Mouse (Mus musculus) MEL (cell line): ENCODE measurements at regions not wholly inside any gene's neighbourhood (a gene's known extent, or its start where the extent isn't known, plus 50 kb on each side); places are given as distances from the start of the nearest gene placed in this dataset.

Experiments
- DNase-seq: peaks from one replicate; pipeline ENCODE4 v3.0.0; 2011; ENCODE audit warnings: low read depth, low spot score
- H3K27ac ChIP-seq: 2 replicates; pipeline ENCODE4 v1.5.1; 2012; ENCODE audit warnings: low read depth, mild to moderate bottlenecking, control low read depth, low read length, moderate library complexity; ENCODE audit not compliant: control insufficient read depth
- H3K27me3 ChIP-seq, 2 experiments: fragments of 150-350 bp in 1 of 2; sonication (generic) in 1 of 2; 2 replicates each; pipeline ENCODE4 v1.6.1; 2012; ENCODE audit warnings: low read length in 2 of 2, mild to moderate bottlenecking in 2 of 2, improper control_type of control experiment in 1 of 2, moderate library complexity in 1 of 2; ENCODE audit not compliant: insufficient read depth in 2 of 2, control insufficient read depth in 1 of 2
- H3K36me3 ChIP-seq, 2 experiments: 2 replicates each; pipeline ENCODE4 v1.6.1; 2012 to 2014; ENCODE audit warnings: low read length in 2 of 2, improper control_type of control experiment in 1 of 2, inconsistent platforms in 1 of 2, mild to moderate bottlenecking in 1 of 2; ENCODE audit not compliant: insufficient read depth in 2 of 2, control insufficient read depth in 1 of 2
- H3K4me1 ChIP-seq, 2 experiments: fragments of 150-350 bp in 1 of 2; sonication (generic) in 1 of 2; 2 replicates each; pipeline ENCODE4 v1.6.1; 2012; ENCODE audit warnings: low read length in 2 of 2, improper control_type of control experiment in 1 of 2, mild to moderate bottlenecking in 1 of 2; ENCODE audit not compliant: insufficient read depth in 2 of 2, control insufficient read depth in 1 of 2
- H3K4me3 ChIP-seq, 2 experiments: fragments of 150-350 bp in 1 of 2; sonication (generic) in 1 of 2; 2 replicates each; pipeline ENCODE4 v1.5.1; 2012; ENCODE audit warnings: low read depth in 2 of 2, low read length in 2 of 2, mild to moderate bottlenecking in 2 of 2, moderate library complexity in 2 of 2, control low read depth in 1 of 2, improper control_type of control experiment in 1 of 2; ENCODE audit not compliant: control insufficient read depth in 1 of 2, insufficient read depth in 1 of 2
- H3K79me2 ChIP-seq: 2 replicates; pipeline ENCODE4 v1.6.1; 2012; ENCODE audit warnings: mild to moderate bottlenecking, low read length, moderate library complexity; ENCODE audit not compliant: control insufficient read depth, poor library complexity, insufficient read depth
- H3K9ac ChIP-seq: 2 replicates; pipeline ENCODE4 v1.6.1; 2012; ENCODE audit warnings: low read depth, mild to moderate bottlenecking, control low read depth, low read length, moderate library complexity; ENCODE audit not compliant: control insufficient read depth, poor library complexity, severe bottlenecking
- H3K9me3 ChIP-seq: fragments of 150-350 bp; sonication (generic); replicated peaks from 2 replicates; pipeline ENCODE4 v1.6.1; 2012; ENCODE audit warnings: mild to moderate bottlenecking, low read length, improper control_type of control experiment, moderate library complexity; ENCODE audit not compliant: insufficient read depth
- BHLHE40 ChIP-seq: IDR thresholded peaks from 2 replicates; pipeline ENCODE4 v1.6.1; 2012; ENCODE audit warnings: low read depth, mild to moderate bottlenecking, inconsistent platforms, low read length, improper control_type of control experiment, borderline replicate concordance
- CHD2 ChIP-seq: IDR thresholded peaks from 2 replicates; pipeline ENCODE4 v1.6.1; 2011; ENCODE audit warnings: low read length, improper control_type of control experiment
- E2F4 ChIP-seq: IDR thresholded peaks from 2 replicates; pipeline ENCODE4 v1.6.1; 2011; ENCODE audit warnings: low read depth, low read length, improper control_type of control experiment, borderline replicate concordance
- MAZ ChIP-seq: IDR thresholded peaks from 2 replicates; pipeline ENCODE4 v1.6.1; 2012; ENCODE audit warnings: low read depth, mild to moderate bottlenecking, inconsistent platforms, low read length, improper control_type of control experiment
- MEF2A ChIP-seq: IDR thresholded peaks from 2 replicates; pipeline ENCODE4 v1.6.1; 2014; ENCODE audit warnings: low read depth, mild to moderate bottlenecking, inconsistent platforms, low read length, improper control_type of control experiment; ENCODE audit not compliant: poor library complexity, insufficient replicate concordance, severe bottlenecking; ENCODE audit errors: extremely low read depth
- MXI1 ChIP-seq: IDR thresholded peaks from 2 replicates; pipeline ENCODE4 v1.6.1; 2011; ENCODE audit warnings: mild to moderate bottlenecking, low read depth, low read length, improper control_type of control experiment
- POLR2A ChIP-seq, 2 experiments: IDR thresholded peaks; 2 replicates each; pipeline ENCODE4 v1.6.1; 2011 to 2012; ENCODE audit warnings: low read length in 2 of 2, mild to moderate bottlenecking in 2 of 2, control low read depth in 1 of 2, improper control_type of control experiment in 1 of 2, low read depth in 1 of 2, moderate library complexity in 1 of 2; ENCODE audit not compliant: control insufficient read depth in 1 of 2, insufficient read depth in 1 of 2, poor library complexity in 1 of 2
- POLR2AphosphoS5 ChIP-seq: IDR thresholded peaks from 2 replicates; pipeline ENCODE4 v1.6.1; 2012; ENCODE audit warnings: low read depth, borderline replicate concordance, mild to moderate bottlenecking, inconsistent platforms, low read length, moderate library complexity, mixed read lengths
- RAD21 ChIP-seq: IDR thresholded peaks from 2 replicates; pipeline ENCODE4 v1.6.1; 2011; ENCODE audit warnings: mild to moderate bottlenecking, low read depth, low read length, improper control_type of control experiment
- RCOR1 ChIP-seq: IDR thresholded peaks from 2 replicates; pipeline ENCODE4 v1.6.1; 2012; ENCODE audit warnings: low read depth, mild to moderate bottlenecking, inconsistent platforms, low read length, improper control_type of control experiment
- SIN3A ChIP-seq: IDR thresholded peaks from 2 replicates; pipeline ENCODE4 v1.6.1; 2012; ENCODE audit warnings: low read length, improper control_type of control experiment, inconsistent platforms
- SMC3 ChIP-seq: IDR thresholded peaks from 2 replicates; pipeline ENCODE4 v1.6.1; 2011; ENCODE audit warnings: low read depth, low read length, improper control_type of control experiment
- TBP ChIP-seq: IDR thresholded peaks from 2 replicates; pipeline ENCODE4 v1.8.0; 2011; ENCODE audit warnings: low read depth, low read length, improper control_type of control experiment
- UBTF ChIP-seq: IDR thresholded peaks from 2 replicates; pipeline ENCODE4 v1.6.1; 2012; ENCODE audit warnings: low read depth, mild to moderate bottlenecking, inconsistent platforms, low read length, improper control_type of control experiment, moderate library complexity, borderline replicate concordance; ENCODE audit not compliant: insufficient read depth
- USF2 ChIP-seq, 2 experiments: IDR thresholded peaks; 2 replicates each; pipeline ENCODE4 v1.6.1; 2011 to 2012; ENCODE audit warnings: improper control_type of control experiment in 2 of 2, low read length in 2 of 2, borderline replicate concordance in 1 of 2, inconsistent platforms in 1 of 2, low read depth in 1 of 2, mild to moderate bottlenecking in 1 of 2; ENCODE audit not compliant: insufficient read depth in 1 of 2
- ZC3H11A ChIP-seq: IDR thresholded peaks from 2 replicates; pipeline ENCODE4 v1.6.1; 2012; ENCODE audit warnings: low read depth, mild to moderate bottlenecking, inconsistent platforms, low read length, improper control_type of control experiment
- ZKSCAN1 ChIP-seq: IDR thresholded peaks from 2 replicates; pipeline ENCODE4 v1.6.1; 2012; ENCODE audit warnings: low read depth, mild to moderate bottlenecking, inconsistent platforms, low read length, improper control_type of control experiment, moderate library complexity
- ZMIZ1 ChIP-seq: IDR thresholded peaks from 2 replicates; pipeline ENCODE4 v1.6.1; 2012; ENCODE audit warnings: low read depth, mild to moderate bottlenecking, inconsistent platforms, low read length, improper control_type of control experiment, moderate library complexity

- Histone ChIP-seq H3K9ac (no peak overlapping the region), H3K4me1 (no peaks in the 10 kb centered on the region), H3K27ac (no peak overlapping the region), H3K36me3 (no peaks in the 10 kb centered on the region)
- no peak for DNase-seq
- TF ChIP-seq CHD2 (no peak), USF2 (IDR thresholded peaks at IDR 0.05; ENCODE audit: borderline replicate concordance in 1 of 2, insufficient read depth in 1 of 2, low read depth in 1 of 2, low read length in 2 of 2) (no peak), RAD21 (no peak), ZKSCAN1 (no peak), POLR2A (IDR thresholded peaks at IDR 0.05; ENCODE audit: control insufficient read depth in 1 of 2, insufficient read depth in 1 of 2, low read depth in 1 of 2, low read length in 2 of 2, poor library complexity in 1 of 2) (no peak)
- TF ChIP-seq, all 39 proteins: peak for 0
- Histone ChIP-seq H3K27me3 (no peaks in the 10 kb centered on the region), H3K4me3 (no peak overlapping the region), H3K79me2 (no peaks in the 10 kb centered on the region), H3K9me3 (no peaks in the 10 kb centered on the region)
Measured at GRCm38 (mm10) chr10:66547660-66548059, 548.3 kb upstream of the Jmjd1c start.

DNA sequence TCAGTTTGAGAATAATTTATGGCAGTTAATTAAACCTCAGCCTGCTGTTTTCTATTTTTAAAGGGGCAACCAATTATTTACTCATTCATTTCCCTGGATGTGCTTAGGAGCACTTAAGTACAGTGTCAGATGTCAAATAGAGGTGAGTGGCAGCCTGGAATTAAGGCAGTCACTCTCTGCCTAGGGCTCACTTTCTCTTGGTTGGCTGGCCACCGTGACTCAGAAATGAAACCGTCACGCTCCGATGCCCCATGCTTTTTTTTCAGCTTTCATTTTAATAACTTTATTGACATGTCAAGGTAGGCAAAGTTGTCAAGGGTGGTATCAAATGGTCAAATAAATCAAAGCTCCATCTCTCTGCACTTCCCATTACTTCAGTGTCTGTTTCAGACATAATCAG lies 547.9 kb upstream of the Jmjd1c start:
- no peak overlapping the region for H3K4me3 ChIP-seq
- no peaks in the 10 kb centered on the region for H3K9me3 ChIP-seq
- no peaks in the 10 kb centered on the region for H3K79me2 ChIP-seq
- no peak overlapping the region for H3K9ac ChIP-seq
- TF ChIP-seq UBTF (no peak), ZKSCAN1 (no peak), ZC3H11A (no peak), RCOR1 (no peak), SIN3A (no peak), CHD2 (no peak), E2F4 (no peak), POLR2AphosphoS5 (no peak), MAZ (no peak), TBP (no peak), MXI1 (no peak), BHLHE40 (no peak), ZMIZ1 (no peak), SMC3 (no peak), MEF2A (no peak)
- H3K27me3 ChIP-seq, result no peaks in the 10 kb centered on the region
- no peaks in the 10 kb centered on the region for H3K36me3 ChIP-seq
- no peaks in the 10 kb centered on the region for H3K4me1 ChIP-seq
- H3K27ac ChIP-seq, result no peak overlapping the region
- no peak for DNase-seq
